Mouse (Mus musculus) MEL (cell line): ENCODE measurements at regions not wholly inside any gene's neighbourhood (a gene's known extent, or its start where the extent isn't known, plus 50 kb on each side); places are given as distances from the start of the nearest gene placed in this dataset.

Source experiments
- DNase-seq: peaks from one replicate; pipeline ENCODE4 v3.0.0; 2011; ENCODE audit warnings: low read depth, low spot score
- H3K27ac ChIP-seq: 2 replicates; pipeline ENCODE4 v1.5.1; 2012; ENCODE audit warnings: low read depth, mild to moderate bottlenecking, control low read depth, low read length, moderate library complexity; ENCODE audit not compliant: control insufficient read depth
- H3K27me3 ChIP-seq, 2 experiments: fragments of 150-350 bp in 1 of 2; sonication (generic) in 1 of 2; 2 replicates each; pipeline ENCODE4 v1.6.1; 2012; ENCODE audit warnings: low read length in 2 of 2, mild to moderate bottlenecking in 2 of 2, improper control_type of control experiment in 1 of 2, moderate library complexity in 1 of 2; ENCODE audit not compliant: insufficient read depth in 2 of 2, control insufficient read depth in 1 of 2
- H3K36me3 ChIP-seq, 2 experiments: 2 replicates each; pipeline ENCODE4 v1.6.1; 2012 to 2014; ENCODE audit warnings: low read length in 2 of 2, improper control_type of control experiment in 1 of 2, inconsistent platforms in 1 of 2, mild to moderate bottlenecking in 1 of 2; ENCODE audit not compliant: insufficient read depth in 2 of 2, control insufficient read depth in 1 of 2
- H3K4me1 ChIP-seq, 2 experiments: fragments of 150-350 bp in 1 of 2; sonication (generic) in 1 of 2; 2 replicates each; pipeline ENCODE4 v1.6.1; 2012; ENCODE audit warnings: low read length in 2 of 2, improper control_type of control experiment in 1 of 2, mild to moderate bottlenecking in 1 of 2; ENCODE audit not compliant: insufficient read depth in 2 of 2, control insufficient read depth in 1 of 2
- H3K4me3 ChIP-seq, 2 experiments: fragments of 150-350 bp in 1 of 2; sonication (generic) in 1 of 2; 2 replicates each; pipeline ENCODE4 v1.5.1; 2012; ENCODE audit warnings: low read depth in 2 of 2, low read length in 2 of 2, mild to moderate bottlenecking in 2 of 2, moderate library complexity in 2 of 2, control low read depth in 1 of 2, improper control_type of control experiment in 1 of 2; ENCODE audit not compliant: control insufficient read depth in 1 of 2, insufficient read depth in 1 of 2
- H3K79me2 ChIP-seq: 2 replicates; pipeline ENCODE4 v1.6.1; 2012; ENCODE audit warnings: mild to moderate bottlenecking, low read length, moderate library complexity; ENCODE audit not compliant: control insufficient read depth, poor library complexity, insufficient read depth
- H3K9ac ChIP-seq: 2 replicates; pipeline ENCODE4 v1.6.1; 2012; ENCODE audit warnings: low read depth, mild to moderate bottlenecking, control low read depth, low read length, moderate library complexity; ENCODE audit not compliant: control insufficient read depth, poor library complexity, severe bottlenecking
- H3K9me3 ChIP-seq: fragments of 150-350 bp; sonication (generic); replicated peaks from 2 replicates; pipeline ENCODE4 v1.6.1; 2012; ENCODE audit warnings: mild to moderate bottlenecking, low read length, improper control_type of control experiment, moderate library complexity; ENCODE audit not compliant: insufficient read depth
- BHLHE40 ChIP-seq: IDR thresholded peaks from 2 replicates; pipeline ENCODE4 v1.6.1; 2012; ENCODE audit warnings: low read depth, mild to moderate bottlenecking, inconsistent platforms, low read length, improper control_type of control experiment, borderline replicate concordance
- CHD2 ChIP-seq: IDR thresholded peaks from 2 replicates; pipeline ENCODE4 v1.6.1; 2011; ENCODE audit warnings: low read length, improper control_type of control experiment
- CTCF ChIP-seq, 3 experiments: IDR thresholded peaks in 2 of 3; conservative IDR thresholded peaks in 1 of 3; 2 replicates each; pipeline ENCODE4 v1.5.1; 2011 to 2012; ENCODE audit warnings: low read length in 3 of 3, low read depth in 2 of 3, mild to moderate bottlenecking in 2 of 3, improper control_type of control experiment in 1 of 3, inconsistent platforms in 1 of 3, mixed read lengths in 1 of 3, moderate library complexity in 1 of 3; ENCODE audit not compliant: control insufficient read depth in 1 of 3, insufficient read depth in 1 of 3, poor library complexity in 1 of 3, severe bottlenecking in 1 of 3
- ELF1 ChIP-seq: IDR thresholded peaks from 2 replicates; pipeline ENCODE4 v1.6.1; 2014; ENCODE audit warnings: low read depth, mild to moderate bottlenecking, inconsistent platforms, low read length, improper control_type of control experiment, moderate library complexity
- EP300 ChIP-seq, 2 experiments: IDR thresholded peaks; 2 replicates each; pipeline ENCODE4 v1.6.1; 2011; ENCODE audit warnings: improper control_type of control experiment in 2 of 2, low read length in 2 of 2, low read depth in 1 of 2, mild to moderate bottlenecking in 1 of 2
- ETS1 ChIP-seq: IDR thresholded peaks from 2 replicates; pipeline ENCODE4 v1.6.1; 2012; ENCODE audit warnings: low read depth, mild to moderate bottlenecking, inconsistent platforms, low read length, improper control_type of control experiment, moderate library complexity
- GABPA ChIP-seq: IDR thresholded peaks from 2 replicates; pipeline ENCODE4 v1.6.1; 2012; ENCODE audit warnings: low read depth, mild to moderate bottlenecking, inconsistent platforms, low read length, improper control_type of control experiment, moderate library complexity
- GATA1 ChIP-seq: IDR thresholded peaks from 2 replicates; pipeline ENCODE4 v1.6.1; 2011; ENCODE audit warnings: low read depth, low read length, improper control_type of control experiment
- JUND ChIP-seq: IDR thresholded peaks from 2 replicates; pipeline ENCODE4 v1.6.1; 2011; ENCODE audit warnings: low read depth, mild to moderate bottlenecking, improper control_type of control experiment, low read length
- MAFK ChIP-seq: IDR thresholded peaks from 2 replicates; pipeline ENCODE4 v1.6.1; 2011; ENCODE audit warnings: low read depth, mild to moderate bottlenecking, low read length, improper control_type of control experiment, borderline replicate concordance
- MAX ChIP-seq: IDR thresholded peaks from 2 replicates; pipeline ENCODE4 v1.6.1; 2011; ENCODE audit warnings: low read length, improper control_type of control experiment
- MAZ ChIP-seq: IDR thresholded peaks from 2 replicates; pipeline ENCODE4 v1.6.1; 2012; ENCODE audit warnings: low read depth, mild to moderate bottlenecking, inconsistent platforms, low read length, improper control_type of control experiment
- MXI1 ChIP-seq: IDR thresholded peaks from 2 replicates; pipeline ENCODE4 v1.6.1; 2011; ENCODE audit warnings: mild to moderate bottlenecking, low read depth, low read length, improper control_type of control experiment
- MYC ChIP-seq: IDR thresholded peaks from 2 replicates; pipeline ENCODE4 v1.6.1; 2011; ENCODE audit warnings: low read depth, mild to moderate bottlenecking, low read length, improper control_type of control experiment, moderate library complexity
- POLR2A ChIP-seq, 2 experiments: IDR thresholded peaks; 2 replicates each; pipeline ENCODE4 v1.6.1; 2011 to 2012; ENCODE audit warnings: low read length in 2 of 2, mild to moderate bottlenecking in 2 of 2, control low read depth in 1 of 2, improper control_type of control experiment in 1 of 2, low read depth in 1 of 2, moderate library complexity in 1 of 2; ENCODE audit not compliant: control insufficient read depth in 1 of 2, insufficient read depth in 1 of 2, poor library complexity in 1 of 2
- POLR2AphosphoS5 ChIP-seq: IDR thresholded peaks from 2 replicates; pipeline ENCODE4 v1.6.1; 2012; ENCODE audit warnings: low read depth, borderline replicate concordance, mild to moderate bottlenecking, inconsistent platforms, low read length, moderate library complexity, mixed read lengths
- RCOR1 ChIP-seq: IDR thresholded peaks from 2 replicates; pipeline ENCODE4 v1.6.1; 2012; ENCODE audit warnings: low read depth, mild to moderate bottlenecking, inconsistent platforms, low read length, improper control_type of control experiment
- SIN3A ChIP-seq: IDR thresholded peaks from 2 replicates; pipeline ENCODE4 v1.6.1; 2012; ENCODE audit warnings: low read length, improper control_type of control experiment, inconsistent platforms
- SMC3 ChIP-seq: IDR thresholded peaks from 2 replicates; pipeline ENCODE4 v1.6.1; 2011; ENCODE audit warnings: low read depth, low read length, improper control_type of control experiment
- TAL1 ChIP-seq: IDR thresholded peaks from 2 replicates; pipeline ENCODE4 v1.6.1; 2012; ENCODE audit warnings: mild to moderate bottlenecking, inconsistent platforms, low read length, moderate library complexity, mixed read lengths
- TBP ChIP-seq: IDR thresholded peaks from 2 replicates; pipeline ENCODE4 v1.8.0; 2011; ENCODE audit warnings: low read depth, low read length, improper control_type of control experiment
- TCF12 ChIP-seq: IDR thresholded peaks from 2 replicates; pipeline ENCODE4 v1.6.1; 2014; ENCODE audit warnings: low read depth, mild to moderate bottlenecking, inconsistent platforms, low read length, improper control_type of control experiment, moderate library complexity
- USF1 ChIP-seq: IDR thresholded peaks from 2 replicates; pipeline ENCODE4 v1.6.1; 2014; ENCODE audit warnings: low read depth, mild to moderate bottlenecking, inconsistent platforms, low read length, improper control_type of control experiment, moderate library complexity
- ZMIZ1 ChIP-seq: IDR thresholded peaks from 2 replicates; pipeline ENCODE4 v1.6.1; 2012; ENCODE audit warnings: low read depth, mild to moderate bottlenecking, inconsistent platforms, low read length, improper control_type of control experiment, moderate library complexity

DNA sequence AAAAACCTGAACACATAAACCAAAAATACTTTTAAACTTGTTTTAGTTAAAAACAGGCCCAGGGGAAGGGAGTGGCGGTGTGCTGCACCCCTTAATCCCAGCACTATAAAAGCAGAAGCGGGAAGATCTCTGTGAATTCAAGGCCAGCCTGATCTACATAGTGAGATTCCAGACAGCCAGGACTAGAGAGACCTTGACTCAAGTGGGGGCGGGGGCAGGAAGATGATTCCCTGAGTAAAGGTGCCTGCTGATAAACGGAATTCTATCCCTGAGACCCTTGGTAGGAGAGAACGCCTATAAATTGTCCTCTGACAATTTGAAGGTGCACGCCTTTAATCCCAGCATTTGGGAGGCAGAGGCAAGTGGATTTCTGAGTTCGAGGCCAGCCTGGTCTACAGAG is 53.4 kb upstream of the Larp1 start:
- Histone ChIP-seq H3K4me3 (peak overlapping the region; percentile 2 to 37; a peak in 2 of 4 replicates), H3K79me2 (no peaks in the 10 kb centered on the region), H3K4me1 (peaks cover 13 to 41% of the 10 kb centered on the region in 2 experiments), H3K9me3 (no peaks in the 10 kb centered on the region), H3K27ac (peak overlapping the region; percentile 41), H3K27me3 (no peaks in the 10 kb centered on the region), H3K36me3 (peaks cover 0 to 31% of the 10 kb centered on the region in 2 experiments; a peak in 2 of 4 replicates), H3K9ac (peak overlapping the region; percentile 5)
- TF ChIP-seq ETS1 (0 out of 2 replicates have a peak, but pooled peaks have one; percentile 9), MAFK (no peak), TBP (0 out of 2 replicates have a peak, but pooled peaks have one; percentile 27)
- DNase-seq = peak; percentile 74

DNA sequence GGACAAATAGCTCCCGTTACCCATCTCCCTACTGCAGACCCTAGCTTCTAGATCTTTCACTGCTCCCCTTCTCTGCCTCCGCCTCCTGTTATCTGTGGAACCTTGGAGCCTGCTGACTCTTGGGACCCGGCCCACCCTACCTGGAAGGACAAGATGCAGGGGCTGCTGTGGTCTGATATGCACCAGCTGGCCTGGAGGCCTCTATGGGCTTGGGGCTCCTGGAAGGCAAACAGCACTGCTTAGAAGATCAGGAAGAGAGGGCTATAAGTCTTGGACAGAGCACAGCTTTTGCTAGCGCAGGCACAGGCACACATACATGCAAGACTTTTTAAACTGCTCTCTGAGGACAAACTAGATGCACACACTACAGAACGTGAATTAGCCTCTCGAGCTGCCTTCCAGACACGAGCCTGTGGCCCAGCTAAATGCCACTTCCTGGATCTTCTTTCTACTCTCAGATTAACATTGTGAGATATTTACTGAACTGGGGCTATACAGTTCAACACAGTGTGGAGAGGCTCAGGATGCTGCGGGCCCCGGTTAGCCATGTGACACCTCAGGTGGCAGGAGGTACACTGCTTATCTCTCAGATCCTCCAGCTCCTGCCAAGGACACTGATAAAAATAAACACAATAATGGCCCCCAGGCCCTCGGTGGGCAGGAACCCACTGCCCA is 54.2 kb upstream of the Larp1 start:
- H3K9ac ChIP-seq = peak overlapping the region; percentile 5
- peak; percentile 53 for TF ChIP-seq MYC
- TF ChIP-seq TBP = 0 out of 2 replicates have a peak, but pooled peaks have one; percentile 42
- peak; percentile 93 for TF ChIP-seq TCF12
- TF ChIP-seq CTCF (IDR thresholded peaks at IDR 0.05 in 2 of 3, conservative IDR thresholded peaks at IDR 0.05 in 1 of 3; ENCODE audit: control insufficient read depth in 1 of 3, insufficient read depth in 1 of 3, low read depth in 2 of 3, low read length in 3 of 3, poor library complexity in 1 of 3, severe bottlenecking in 1 of 3) = no peak
- peak; percentile 74 to 88 for TF ChIP-seq EP300 (IDR thresholded peaks at IDR 0.05; ENCODE audit: low read depth in 1 of 2, low read length in 2 of 2)
- TF ChIP-seq GABPA = no peak
- TF ChIP-seq RCOR1 = peak; percentile 30; the same call in 1 of the 2 replicates
- peak in 1 of 2 experiments; percentile 21; a peak in 1 of 4 replicates for TF ChIP-seq POLR2A (IDR thresholded peaks at IDR 0.05; ENCODE audit: control insufficient read depth in 1 of 2, insufficient read depth in 1 of 2, low read depth in 1 of 2, low read length in 2 of 2, poor library complexity in 1 of 2)
- peak; percentile 80 for TF ChIP-seq ETS1
- peak; percentile 58 for TF ChIP-seq MAX
- TF ChIP-seq ELF1 = peak; percentile 85
- peak; percentile 78 for TF ChIP-seq USF1
- peak; percentile 6; the same call in 1 of the 2 replicates for TF ChIP-seq SMC3
- no peak for TF ChIP-seq BHLHE40
- TF ChIP-seq MAZ = peak; percentile 44; the same call in 1 of the 2 replicates
- TF ChIP-seq POLR2AphosphoS5 = no peak
- TF ChIP-seq ZMIZ1 = no peak
- peak; percentile 79; the same call in 1 of the 2 replicates for TF ChIP-seq SIN3A
- TF ChIP-seq MXI1 = peak; percentile 85
- no peak for TF ChIP-seq JUND
- peak; percentile 72; the same call in 1 of the 2 replicates for TF ChIP-seq GATA1
- TF ChIP-seq CHD2 = no peak
- peak; percentile 83 for TF ChIP-seq TAL1
- TF ChIP-seq, all 39 proteins: peak for 16
- peak overlapping the region; percentile 41 for H3K27ac ChIP-seq
- H3K4me1 ChIP-seq = peaks cover 10 to 36% of the 10 kb centered on the region in 2 experiments
- peak; percentile 81 for DNase-seq
- H3K27me3 ChIP-seq = no peaks in the 10 kb centered on the region
- peak overlapping the region; percentile 2 to 37; a peak in 3 of 4 replicates for H3K4me3 ChIP-seq
- H3K79me2 ChIP-seq = no peaks in the 10 kb centered on the region
- no peaks in the 10 kb centered on the region for H3K9me3 ChIP-seq
- H3K36me3 ChIP-seq = peaks cover 0 to 27% of the 10 kb centered on the region in 2 experiments; a peak in 2 of 4 replicates
